Mouse (Mus musculus) bone marrow macrophage, adult 2 months (primary cell): ENCODE results near the gene Ankrd13b.

Experiments
- CTCF ChIP-seq: IDR thresholded peaks from 2 replicates; pipeline ENCODE4 v1.5.1; 2012; ENCODE audit warnings: low read depth, mild to moderate bottlenecking, low read length, moderate library complexity
- POLR2A ChIP-seq: IDR thresholded peaks from 2 replicates; pipeline ENCODE4 v1.6.1; 2012; ENCODE audit warnings: mild to moderate bottlenecking, low read depth, low read length, borderline replicate concordance

GRCm38 (mm10) chr11:77503511-77503910 is 14.0 kb upstream of the Ankrd13b start:
- TF ChIP-seq POLR2A, result no peak
- no peak for TF ChIP-seq CTCF
